Mouse (Mus musculus) cerebellum, postnatal 36 days (tissue): ENCODE measurements at regions not wholly inside any gene's neighbourhood (a gene's known extent, or its start where the extent isn't known, plus 50 kb on each side); places are given as distances from the start of the nearest gene placed in this dataset.
A peak's percentile ranks its signal among the peaks of the same experiment; 100 is the strongest.

ENCODE experiments used
- DNase-seq, 2 experiments: peaks; one replicate each; pipeline ENCODE4 v3.0.0; 2021 to 2022; ENCODE audit warnings: mixed read lengths in 2 of 2

DNA sequence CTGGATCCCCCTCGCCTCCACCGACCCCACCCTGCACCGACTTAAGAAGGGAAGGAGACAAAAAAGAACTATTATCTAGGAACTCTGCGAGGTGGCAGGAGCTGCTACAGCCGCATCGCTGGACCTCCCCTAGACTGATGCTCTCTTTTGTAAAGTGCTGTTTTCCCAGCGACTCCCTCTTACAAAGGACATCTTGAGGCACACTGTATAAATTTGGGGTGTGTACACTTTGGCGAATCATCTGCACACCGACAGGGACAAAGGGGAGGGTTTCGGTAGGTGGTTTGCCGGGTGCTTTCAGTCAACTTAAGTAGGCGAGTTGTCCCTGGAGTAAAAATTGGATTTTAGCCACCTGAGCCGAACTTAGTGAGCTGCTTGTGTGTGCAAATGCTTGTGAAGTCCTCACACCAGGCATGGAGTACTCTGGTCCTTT, 112.4 kb upstream of the Ubash3b start:
- DNase-seq, result no peak

DNA sequence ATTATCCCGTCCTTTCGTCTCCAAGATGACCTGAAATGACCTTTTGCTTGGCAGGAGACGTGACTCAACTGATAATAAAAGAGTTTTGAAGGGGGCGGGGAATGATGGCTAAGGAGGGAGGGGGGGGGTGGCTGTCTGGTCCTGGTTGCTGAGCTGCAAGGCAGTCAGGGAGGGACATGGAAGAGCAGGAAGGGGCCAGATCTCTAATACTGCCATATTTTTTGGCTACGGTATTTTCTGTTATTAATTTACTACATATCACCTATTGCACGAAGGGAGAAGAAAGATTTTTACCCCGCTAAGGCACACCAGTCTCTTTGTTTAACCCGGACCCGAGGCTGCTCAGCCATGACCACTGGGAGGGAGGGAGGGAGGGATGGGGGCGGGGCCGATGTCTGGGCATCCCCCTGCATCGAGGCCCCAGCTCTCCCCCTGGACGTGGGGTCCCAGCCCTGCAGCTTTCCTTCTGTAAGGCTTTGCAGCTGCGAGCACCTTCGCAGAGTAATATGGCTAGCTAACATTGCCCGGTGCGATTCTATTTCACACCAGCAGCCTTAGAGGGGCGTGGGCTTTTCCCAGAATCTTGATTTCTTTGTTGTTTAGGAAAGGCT, 111.8 kb upstream of the Ubash3b start:
- no peak for DNase-seq

DNA sequence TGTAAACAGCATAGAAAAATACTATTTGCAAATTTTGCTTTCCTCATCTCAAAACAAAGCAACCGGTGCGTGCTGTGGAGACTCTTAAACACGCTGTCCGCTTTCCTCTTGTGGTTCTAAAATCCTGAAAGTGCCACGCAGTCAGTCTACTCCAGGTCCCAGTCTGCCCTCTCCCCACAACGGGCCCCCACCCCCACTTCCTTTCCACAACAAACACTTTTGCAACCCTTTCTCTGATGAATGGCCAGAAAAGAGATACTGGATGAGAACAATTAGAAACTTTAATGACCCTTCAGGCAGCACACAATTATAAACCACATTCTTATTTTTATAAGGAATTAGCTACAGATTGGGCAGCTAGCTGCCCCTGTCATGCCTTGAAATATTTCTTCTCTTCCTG, 111.1 kb upstream of the Ubash3b start:
- no peak for DNase-seq

DNA sequence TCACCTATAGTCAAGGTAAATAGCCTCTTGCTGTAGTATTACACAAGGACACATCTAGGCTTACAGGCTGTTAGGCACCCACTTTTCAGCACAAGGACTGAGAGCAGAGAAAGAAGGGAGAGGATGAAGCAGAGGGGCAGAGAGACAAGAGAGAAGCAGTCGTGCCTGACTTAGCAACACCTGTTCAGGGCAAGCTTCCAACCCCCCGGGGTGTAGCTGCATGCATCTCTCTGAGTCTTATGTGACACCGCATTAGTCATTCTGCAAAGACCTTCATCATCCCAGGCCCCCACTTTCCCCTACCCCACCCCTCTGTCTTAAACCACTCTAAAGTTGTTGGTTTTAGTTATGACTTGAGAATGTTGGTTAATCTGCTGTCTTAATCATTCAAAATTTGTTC, 106.6 kb upstream of the Ubash3b start:
- DNase-seq, result peak in 1 of 2 experiments; percentile 17

DNA sequence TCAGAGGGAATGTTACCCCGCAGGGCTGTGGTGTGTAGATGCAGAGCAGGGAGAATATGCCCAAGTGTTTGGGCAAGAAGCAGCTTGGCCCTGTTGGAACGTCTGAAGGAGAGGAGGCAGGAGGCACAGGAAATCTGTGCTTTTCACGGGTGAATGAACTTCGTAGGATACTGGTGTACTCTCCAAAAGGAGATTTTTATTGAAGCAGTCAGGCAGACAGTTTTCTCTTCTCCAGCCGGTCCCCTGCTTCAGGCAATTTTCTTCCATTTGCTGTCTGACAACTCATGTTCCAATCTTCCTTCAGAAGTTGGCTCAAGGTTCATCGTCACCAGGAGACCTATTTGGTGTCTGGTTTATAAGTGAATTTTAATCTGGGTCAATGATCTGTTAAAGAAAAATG, 103.0 kb upstream of the Ubash3b start:
- peak; percentile 29 to 46 for DNase-seq

DNA sequence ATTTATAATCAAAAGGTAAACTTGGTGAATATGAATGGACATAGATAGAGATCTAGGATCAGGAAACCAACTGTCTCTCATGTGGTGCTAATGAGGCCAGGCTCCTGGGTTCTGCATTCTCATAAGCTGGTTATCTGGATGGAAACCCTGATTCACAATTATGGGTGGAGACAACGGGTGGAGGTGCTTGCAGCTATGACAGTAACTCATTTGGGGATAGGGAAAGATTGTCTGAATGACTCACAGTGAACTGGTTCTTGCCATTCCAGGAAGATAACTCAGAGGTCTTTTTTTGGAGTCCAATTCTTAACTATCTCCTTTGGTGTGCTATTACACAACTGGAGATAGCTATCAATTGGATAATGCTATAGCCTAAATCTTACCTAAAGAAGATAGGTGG, 95.7 kb upstream of the Ubash3b start:
- DNase-seq, result no peak

DNA sequence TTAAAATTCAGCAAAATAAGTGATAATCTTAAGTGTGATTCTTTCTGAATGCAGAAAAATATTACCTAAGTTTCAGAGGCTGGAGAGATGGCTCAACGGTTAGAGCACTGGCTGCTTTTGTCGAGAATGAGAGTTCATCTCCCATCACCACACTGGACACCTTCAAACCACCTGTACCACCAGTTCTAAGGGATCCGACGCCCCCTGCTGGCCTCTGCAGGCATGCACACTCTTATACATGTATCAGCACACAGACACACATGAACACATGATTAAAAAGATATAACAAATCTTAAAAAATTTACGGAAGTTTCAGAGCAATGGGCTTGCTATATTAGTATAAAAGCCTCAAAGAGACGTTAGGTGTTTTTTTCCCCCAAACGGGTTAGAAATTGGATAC, 80.9 kb upstream of the Ubash3b start:
- no peak for DNase-seq

DNA sequence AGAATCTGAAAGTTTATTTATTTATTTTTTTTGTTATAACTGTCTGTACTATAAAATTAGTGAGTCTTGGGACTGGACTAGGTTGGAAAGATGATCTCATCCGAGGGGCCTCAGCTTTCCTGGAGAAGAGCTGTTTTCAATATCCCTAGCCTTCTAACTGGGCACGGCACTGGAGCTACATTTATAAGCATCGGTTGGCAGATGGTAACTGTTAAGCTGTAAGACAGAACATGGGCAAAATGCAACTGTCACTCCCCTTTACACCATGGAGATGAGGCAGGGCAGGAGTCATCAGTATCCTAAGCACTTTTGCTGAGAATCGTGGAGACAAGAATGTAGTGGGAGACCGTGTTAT, 77.6 kb upstream of the Ubash3b start:
- no peak for DNase-seq

DNA sequence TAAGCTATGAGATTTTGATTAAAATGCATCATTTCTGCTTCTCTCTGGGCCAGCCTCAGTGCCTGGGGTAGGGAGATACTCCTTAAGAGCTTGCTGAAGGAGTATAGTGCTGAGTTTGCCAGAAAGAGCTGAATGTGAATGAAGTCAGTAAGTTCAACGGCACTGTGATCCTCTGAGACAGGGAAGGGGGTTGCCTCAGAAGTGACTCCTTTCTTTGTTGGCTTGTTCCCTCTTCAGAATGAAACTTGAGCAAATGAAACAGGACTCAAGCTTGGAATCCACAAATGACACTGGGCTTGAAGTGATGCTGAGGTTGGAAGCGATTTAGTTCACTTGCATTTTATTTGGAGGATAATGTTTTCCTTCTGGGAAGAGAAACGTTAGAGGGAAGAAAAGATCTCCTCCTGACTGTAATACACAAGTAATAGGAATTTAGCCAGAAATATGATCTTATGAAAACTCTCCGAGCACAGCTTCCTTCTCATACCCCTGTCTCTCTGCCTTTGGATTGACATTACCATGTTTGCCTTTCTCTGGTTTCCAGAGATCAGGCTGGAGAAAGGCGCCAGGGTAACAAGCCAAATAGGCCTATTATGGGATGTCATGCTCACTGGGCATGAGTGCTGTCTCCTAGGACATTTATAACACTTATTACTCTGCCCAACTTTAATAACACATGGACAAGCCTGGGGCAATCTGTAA, 77.0 kb upstream of the Ubash3b start:
- no peak for DNase-seq

DNA sequence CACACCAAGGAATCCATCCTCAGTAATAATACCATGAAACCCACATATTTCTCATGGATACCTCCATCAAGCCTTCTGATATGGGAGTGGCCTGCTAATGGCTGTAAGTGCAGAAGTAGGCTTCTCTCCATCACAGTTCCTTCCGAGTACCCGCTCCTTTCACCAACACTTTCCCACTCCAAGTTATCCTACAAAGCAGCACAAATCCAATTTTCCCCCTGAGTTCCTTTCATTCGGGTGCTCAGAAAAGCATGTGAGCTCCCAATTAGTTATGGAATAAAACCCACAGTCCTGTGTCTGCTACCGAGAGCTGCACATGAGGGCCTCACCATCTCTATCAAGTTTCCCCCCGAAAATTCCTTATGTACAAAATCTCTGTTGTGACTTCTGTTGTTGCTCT, 75.8 kb upstream of the Ubash3b start:
- DNase-seq, result no peak

DNA sequence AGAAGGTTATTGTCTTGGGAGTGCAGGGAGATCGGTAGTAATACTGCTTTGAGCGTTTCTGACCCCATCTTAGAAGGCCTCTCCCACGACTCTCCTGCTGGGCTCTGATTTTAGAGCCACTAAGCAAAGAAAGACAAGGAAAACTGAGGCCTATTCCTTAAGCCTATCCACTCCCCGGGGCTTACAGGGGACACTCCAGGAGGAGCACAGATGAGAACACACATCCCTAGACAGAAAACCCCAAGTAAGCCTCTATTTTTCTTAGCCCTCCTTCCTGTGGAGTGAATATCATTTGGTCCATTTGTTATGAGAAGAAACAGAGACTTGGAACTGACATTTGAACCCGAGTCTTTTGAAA, 67.7 kb upstream of the Ubash3b start:
- no peak for DNase-seq

DNA sequence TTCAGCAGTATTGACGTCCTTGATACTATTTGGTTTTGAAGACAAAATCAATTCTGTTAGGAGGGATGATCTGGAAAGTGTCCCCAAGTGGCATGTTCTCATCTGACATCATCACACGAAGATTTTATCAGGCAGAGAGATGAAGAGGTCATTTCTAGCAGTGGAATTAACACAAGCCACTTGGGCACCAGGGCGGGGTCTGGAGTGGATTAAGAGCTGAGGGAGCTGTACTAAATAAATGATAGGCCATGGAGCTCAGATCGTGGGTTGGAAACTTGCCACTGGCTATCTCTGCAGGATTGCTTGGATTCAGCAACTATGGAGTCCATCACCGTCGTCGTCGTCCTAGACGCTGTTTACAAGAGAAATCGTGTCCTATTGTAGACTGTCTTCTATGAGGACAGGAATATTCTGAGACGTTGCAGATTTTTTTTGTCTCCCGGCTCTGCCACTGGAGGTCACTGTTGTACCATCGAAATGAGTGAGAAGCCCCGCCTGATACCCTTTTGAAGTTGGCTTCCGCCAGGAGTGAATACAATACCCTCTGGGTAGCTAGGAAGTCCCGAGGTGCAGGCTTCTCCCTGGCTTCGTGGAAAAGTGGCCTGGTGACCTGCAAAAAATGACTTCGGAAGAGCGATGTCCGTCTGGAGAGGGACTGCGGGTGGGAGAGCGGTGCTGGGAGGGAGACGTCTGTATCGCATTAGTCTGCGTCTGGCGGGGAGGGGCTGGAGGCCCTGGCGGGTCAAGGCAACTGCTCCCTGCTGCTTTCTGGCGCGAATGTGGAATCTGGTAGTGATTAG, 67.1 kb upstream of the Ubash3b start:
- peak; percentile 74 to 84 for DNase-seq

DNA sequence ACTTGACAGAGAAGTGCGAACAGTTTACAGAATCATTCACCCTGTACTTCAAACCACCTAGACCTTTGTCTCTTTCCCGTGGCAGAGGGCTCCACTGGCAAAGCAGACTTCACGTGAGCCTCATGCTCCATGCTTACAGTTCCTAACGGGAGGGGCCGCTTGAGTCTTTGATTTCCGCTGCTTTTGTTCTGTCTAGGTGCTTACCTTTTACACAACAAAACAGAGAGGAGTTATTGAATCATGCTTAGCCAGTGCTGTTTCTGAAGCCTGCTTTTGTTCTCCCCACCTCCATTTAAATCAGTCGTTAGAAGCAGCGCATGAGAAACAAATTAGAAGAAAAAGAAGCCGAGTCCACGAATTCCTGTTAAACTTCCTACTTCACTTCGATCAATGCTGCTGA, 61.9 kb upstream of the Ubash3b start:
- no peak for DNase-seq

DNA sequence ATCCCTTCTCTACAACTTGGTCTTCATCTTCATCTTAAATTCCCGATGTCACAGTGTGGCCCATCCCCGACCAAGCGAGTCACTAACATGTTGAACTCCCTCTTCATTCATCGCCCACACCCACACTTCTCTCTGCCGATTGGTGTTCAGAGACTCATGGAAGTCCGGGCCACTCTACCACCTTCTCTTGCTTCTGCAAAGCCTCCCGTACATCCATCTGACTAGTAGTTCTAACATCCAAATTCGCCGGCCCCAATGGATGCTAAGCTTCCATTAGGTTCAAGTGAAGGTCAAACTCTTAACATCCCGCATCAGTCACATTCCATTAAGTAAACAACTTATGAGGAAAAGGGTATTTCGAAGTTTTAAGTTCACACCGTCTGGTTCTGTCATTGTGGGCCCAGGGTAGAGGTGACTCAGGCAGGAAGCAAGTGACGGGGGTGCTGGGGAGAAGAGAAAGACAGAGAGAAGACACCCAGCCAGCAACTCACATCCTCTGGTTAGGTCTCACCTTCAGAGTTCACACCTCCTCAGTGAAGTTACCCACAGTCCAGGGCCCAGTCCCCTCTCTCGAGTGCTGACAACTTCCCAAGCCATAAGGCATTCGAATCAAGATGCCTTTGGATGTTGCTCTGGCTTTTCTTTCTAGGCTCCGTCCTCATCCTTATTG, 61.0 kb upstream of the Ubash3b start:
- DNase-seq, result no peak

DNA sequence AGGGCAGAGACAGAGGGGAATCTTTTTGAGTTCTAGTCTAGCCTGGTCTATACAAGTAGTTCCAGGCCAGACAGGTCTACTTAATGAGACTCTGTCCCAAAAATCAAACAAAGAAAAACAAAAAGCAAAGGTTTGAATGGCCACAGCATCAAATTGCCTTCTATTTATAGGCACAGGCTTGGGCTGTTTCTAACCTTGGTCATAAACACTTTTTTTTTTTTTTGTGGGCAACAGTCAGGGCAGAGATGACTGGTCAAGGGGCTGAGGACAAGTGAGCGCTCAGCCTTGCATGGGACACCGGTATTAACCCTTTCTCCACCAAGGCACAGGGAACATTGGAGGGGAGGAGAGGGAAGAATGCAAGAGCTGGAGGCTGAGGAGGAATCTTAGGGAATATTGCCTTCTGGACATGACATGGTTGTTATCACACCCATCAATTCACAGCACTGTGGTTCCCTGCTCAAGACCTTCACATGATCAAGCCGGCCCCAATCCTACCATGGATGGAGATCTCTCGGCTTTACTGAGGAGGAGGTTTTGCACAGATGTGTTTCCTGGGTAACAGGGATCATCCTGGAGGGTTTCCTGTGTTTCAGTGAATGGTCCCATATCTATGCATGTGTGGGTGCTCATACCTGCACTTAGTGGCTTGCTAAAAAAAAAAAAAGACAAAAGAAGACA, 59.8 kb upstream of the Ubash3b start:
- DNase-seq, result no peak

DNA sequence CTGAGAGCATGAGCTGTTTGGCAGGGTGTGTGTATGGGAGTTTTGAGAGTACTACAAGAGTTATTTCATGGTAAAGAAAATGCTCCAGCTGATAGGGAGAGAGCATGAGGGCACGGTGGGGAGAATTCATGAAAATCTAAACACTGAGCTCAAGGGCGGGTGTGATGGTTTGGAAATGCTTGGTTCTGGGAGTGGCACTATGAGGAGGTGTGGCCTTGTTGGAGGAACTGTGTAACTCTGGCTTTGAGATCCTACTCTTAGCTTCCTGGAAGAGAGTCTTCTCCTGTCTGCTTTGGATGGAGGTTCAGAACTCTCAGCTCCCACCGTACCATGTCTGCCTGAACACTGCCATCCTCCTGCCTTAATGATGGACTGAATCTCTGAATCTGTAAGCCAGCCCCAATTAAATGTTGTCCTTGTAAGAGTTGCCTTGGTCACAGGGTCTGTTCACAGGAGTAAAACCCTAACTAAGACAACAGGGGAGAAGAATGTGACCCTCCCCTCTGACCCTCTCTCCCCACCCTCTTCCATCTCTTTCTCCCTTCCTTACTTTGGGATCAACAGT, 58.7 kb upstream of the Ubash3b start:
- DNase-seq, result no peak

DNA sequence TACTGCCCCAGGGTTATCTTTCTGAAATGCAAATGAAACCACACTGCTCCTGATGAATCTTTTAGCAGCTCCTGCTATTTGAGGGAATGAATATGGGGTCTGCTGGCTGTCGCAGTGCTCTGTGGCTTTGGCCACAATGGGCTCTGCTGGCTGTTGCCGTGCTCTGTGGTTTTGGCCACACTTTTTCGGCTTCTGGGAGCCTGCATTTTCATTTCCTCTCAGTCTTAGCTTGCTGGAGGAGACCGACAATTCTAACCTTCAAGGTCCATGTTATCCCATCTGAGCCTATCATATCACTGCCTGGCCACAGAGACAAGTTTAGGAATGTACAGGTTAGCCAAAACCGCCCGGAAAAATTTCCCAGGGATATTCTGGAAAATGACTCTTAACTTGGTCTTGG, 57.2 kb upstream of the Ubash3b start:
- no peak for DNase-seq

DNA sequence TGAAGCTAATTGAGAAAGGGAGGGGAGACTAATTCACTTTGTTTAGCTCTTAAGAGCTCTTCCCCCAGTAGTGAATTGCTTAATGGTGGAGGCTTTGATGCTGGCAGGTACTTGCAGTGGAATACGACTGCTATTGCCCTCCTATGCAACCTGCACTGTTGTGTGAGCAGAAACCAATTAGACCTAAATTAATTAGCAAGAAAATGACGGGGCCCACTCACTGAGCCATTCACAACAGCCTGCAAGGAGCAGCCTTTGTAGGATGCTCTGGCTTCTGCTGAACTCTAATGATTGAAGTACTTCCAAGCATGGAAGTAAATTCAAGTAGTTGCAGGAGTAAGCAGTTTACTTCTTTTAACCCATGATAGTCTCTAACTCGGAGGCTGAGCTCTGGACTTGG, 54.8 kb upstream of the Ubash3b start:
- no peak for DNase-seq

DNA sequence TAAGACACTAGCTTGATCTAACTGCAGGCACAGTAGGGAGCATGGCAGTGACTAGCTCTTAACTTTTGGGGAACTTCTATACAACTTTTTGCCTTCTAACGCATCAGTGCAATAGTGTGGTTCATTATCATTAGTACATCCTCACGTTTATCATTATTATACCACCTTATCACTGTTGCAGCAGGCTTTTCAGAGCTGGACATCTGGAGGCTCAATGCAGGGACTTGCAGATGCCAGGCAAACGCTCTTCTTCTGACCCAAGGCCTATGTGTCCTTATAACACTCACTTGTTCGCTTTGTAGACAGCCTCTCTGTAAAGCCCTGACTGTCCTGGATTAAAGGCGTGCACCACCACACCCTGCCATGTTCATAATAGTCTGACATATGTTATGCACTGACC, 53.5 kb upstream of the Ubash3b start:
- DNase-seq, result no peak

DNA sequence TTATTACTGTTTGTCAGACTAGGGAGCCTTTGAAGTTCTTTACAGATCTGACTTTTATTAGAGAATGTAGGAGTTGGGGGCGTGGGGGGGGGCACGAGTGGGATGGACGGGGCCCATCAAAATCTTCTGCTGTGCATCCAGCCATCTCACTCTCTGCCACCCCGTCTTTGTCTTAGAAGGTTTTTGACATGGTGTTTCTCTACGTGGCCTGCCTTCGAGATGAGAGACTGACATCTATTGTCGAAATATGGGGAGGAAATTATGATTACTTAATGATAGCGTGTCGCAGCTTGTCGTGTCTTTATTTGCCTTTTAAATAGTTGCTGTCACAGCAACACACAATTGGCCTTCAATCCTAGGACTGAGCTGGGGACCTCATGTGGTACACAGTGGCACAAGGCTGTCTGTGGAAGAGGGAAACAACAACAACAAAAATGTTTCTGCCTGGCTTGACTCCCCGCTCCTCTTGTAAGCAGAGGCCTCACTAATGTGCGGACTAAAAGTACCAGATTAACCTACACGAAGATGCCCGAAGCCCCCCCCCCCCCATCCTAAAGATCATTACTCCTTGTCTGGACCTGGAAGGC, 51.5 kb upstream of the Ubash3b start:
- no peak for DNase-seq

DNA sequence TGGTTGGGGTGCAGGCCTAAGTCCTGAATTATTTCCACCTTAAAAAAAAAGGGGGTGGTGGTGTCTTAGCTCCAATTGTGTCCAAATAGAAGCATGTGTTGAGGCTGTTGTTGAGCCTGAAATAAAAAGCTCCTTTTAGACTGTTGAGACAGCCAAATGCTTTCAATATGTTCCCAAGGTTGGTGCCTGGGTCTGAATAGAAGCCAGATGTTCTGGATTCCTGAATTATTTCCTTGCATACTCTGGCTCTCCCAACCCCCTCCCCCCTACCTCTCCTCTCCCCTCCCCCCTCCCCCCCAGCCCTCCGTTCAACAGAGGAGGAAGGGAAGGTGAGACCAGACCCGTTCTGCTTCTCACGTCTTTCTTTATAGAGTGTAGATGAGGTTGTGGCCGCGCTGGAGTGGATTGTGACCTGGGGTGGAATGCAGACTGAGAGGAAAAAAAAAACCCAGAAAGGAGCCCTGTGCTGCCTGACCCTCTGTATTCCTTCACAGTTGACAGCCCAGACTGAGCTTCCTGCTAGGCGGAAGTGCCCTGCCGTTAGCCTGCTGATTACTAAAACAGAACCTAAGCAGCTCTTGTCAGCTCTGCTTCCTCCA, 50.9 kb upstream of the Ubash3b start:
- DNase-seq, result no peak

DNA sequence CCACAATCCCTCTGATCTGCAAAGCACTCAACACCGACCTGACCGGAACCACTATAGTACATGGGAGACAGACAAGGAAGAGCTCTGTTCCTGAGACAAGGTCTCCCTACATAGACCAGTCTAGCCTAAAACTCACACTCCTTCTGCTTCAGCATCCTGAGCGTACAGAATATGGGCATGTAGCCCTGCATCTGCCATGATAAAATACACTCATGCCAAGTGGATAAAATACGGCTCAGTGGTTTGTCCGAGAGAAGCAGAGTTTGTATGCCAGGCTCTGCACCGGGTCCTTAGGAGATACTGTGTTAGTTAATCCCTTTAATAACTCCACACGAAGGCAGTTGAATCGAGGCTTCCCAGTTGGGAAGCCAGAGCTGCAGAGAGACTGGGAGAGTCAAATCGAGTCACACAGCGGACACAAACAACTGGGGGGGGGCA, 50.4 kb upstream of the Ubash3b start:
- DNase-seq, result no peak
